Mouse (Mus musculus) megakaryocyte, embryonic 14.5 days (primary cell): ENCODE results near the gene Il12rb1. TPM values are rescaled to one million over a fixed set of nuclear protein-coding genes. Genes with fewer than 3 reads are reported as not detected.

Source experiments
- H3K27me3 ChIP-seq: replicated peaks from 2 replicates; pipeline ENCODE3; 2012; ENCODE audit warnings: inconsistent platforms
- H3K36me3 ChIP-seq: replicated peaks from 2 replicates; pipeline ENCODE3; 2012; ENCODE audit warnings: low read length, inconsistent platforms, mixed read lengths
- H3K4me1 ChIP-seq: 2 replicates; pipeline ENCODE4 v1.6.1; 2012; ENCODE audit warnings: inconsistent platforms
- H3K4me3 ChIP-seq: replicated peaks from 2 replicates; pipeline ENCODE3; 2012; ENCODE audit warnings: moderate library complexity, mild to moderate bottlenecking, inconsistent platforms
- H3K9me3 ChIP-seq: 2 replicates; pipeline ENCODE4 v1.6.1; 2012; ENCODE audit warnings: inconsistent platforms
- FLI1 ChIP-seq: IDR thresholded peaks from 2 replicates; pipeline ENCODE4 v1.6.1; 2012; ENCODE audit warnings: low read length, inconsistent platforms, mixed read lengths
- GATA1 ChIP-seq: IDR thresholded peaks from 3 replicates; pipeline ENCODE4 v1.6.1; 2012; ENCODE audit warnings: mixed read lengths, low read length, inconsistent platforms, borderline replicate concordance
- polyA plus RNA-seq: library from polyadenylated mRNA; stranded (reverse); fragments of >175 nt; gene quantifications from 2 replicates; pipeline ENCODE4 v1.2.3, GENCODE M21; 2012; ENCODE audit warnings: low replicate concordance; ENCODE audit not compliant: insufficient read depth

The Il12rb1 gene
- polyA plus RNA-seq, 1 experiment, result 11.1 TPM

DNA sequence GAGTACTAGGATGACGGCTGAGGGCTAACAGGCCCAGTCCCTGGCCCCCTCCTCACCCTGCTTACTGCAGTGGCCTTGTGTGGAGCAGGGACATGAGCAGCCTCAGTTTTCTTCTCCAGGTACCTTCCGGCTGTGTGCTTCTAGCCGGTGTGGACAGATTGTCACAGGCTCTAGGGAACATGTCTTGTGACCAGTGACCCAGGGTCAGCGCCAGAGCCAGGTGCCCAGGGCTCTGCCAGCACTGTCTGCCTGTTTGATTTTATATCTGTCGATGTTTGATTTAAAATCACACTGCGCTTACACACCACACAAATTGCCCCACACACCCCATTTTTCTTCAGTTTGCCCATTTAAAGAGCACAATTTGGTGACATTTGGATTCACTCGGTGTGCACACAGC is 15.6 kb downstream of the Il12rb1 start:
- TF ChIP-seq FLI1 (no peak), GATA1 (no peak)
- no peak overlapping the region for H3K4me3 ChIP-seq
- H3K36me3 ChIP-seq, result peaks cover 34% of the 10 kb centered on the region
- peaks cover 56% of the 10 kb centered on the region for H3K4me1 ChIP-seq
- peaks cover 20% of the 10 kb centered on the region for H3K9me3 ChIP-seq
- H3K27me3 ChIP-seq, result peaks cover 38% of the 10 kb centered on the region

- peaks cover 42% of the 10 kb centered on the region for H3K4me1 ChIP-seq
- H3K36me3 ChIP-seq, result peaks cover 14% of the 10 kb centered on the region
- TF ChIP-seq GATA1, result no peak
- TF ChIP-seq FLI1, result no peak
- peaks cover 44% of the 10 kb centered on the region for H3K27me3 ChIP-seq
- no peak overlapping the region for H3K4me3 ChIP-seq
- H3K9me3 ChIP-seq, result peaks cover 11% of the 10 kb centered on the region
These were observed 17.6 kb downstream of the Il12rb1 start for GRCm38 (mm10) chr8:70825816-70826215.

DNA sequence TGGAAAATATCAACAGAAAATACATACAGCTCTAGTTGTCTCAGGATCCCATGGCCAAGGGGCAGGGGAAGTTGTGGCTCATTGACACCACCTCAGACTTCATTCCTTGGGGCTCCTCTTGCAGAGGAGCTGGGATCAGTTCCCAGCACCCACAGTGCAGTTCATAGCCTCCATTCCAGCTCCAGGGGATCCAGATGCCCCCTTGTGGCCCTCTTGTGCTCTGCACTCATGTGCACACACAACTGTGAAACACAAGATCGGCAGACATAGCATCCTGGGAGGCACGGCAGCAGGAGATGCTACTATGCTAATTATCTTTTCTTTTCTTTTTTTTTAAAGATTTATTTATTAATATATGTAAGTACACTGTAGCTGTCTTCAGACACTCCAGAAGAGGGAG is 18.8 kb downstream of the Il12rb1 start:
- Histone ChIP-seq H3K4me1 (peaks cover 39% of the 10 kb centered on the region), H3K9me3 (peaks cover 11% of the 10 kb centered on the region), H3K27me3 (peaks cover 49% of the 10 kb centered on the region), H3K4me3 (no peak overlapping the region), H3K36me3 (peaks cover 2% of the 10 kb centered on the region)
- TF ChIP-seq FLI1, result no peak
- no peak for TF ChIP-seq GATA1

- Histone ChIP-seq H3K36me3 (no peaks in the 10 kb centered on the region), H3K4me1 (peaks cover 41% of the 10 kb centered on the region)
- TF ChIP-seq GATA1 (no peak), FLI1 (no peak)
These were observed 19.5 kb downstream of the Il12rb1 start for GRCm38 (mm10) chr8:70827796-70828195.

GRCm38 (mm10) chr8:70831517-70831916 is 23.3 kb downstream of the Il12rb1 start:
- TF ChIP-seq GATA1 (no peak), FLI1 (no peak)
- H3K4me1 ChIP-seq, result peaks cover 54% of the 10 kb centered on the region
- peaks cover 6% of the 10 kb centered on the region for H3K9me3 ChIP-seq
- H3K4me3 ChIP-seq, result peak overlapping the region; percentile 18
- H3K36me3 ChIP-seq, result peaks cover 29% of the 10 kb centered on the region
- peaks cover 23% of the 10 kb centered on the region for H3K27me3 ChIP-seq

More at GRCm38 (mm10) chr8:70827796-70828195, 19.5 kb downstream of the Il12rb1 start:
- H3K27me3 ChIP-seq, result peaks cover 51% of the 10 kb centered on the region
- H3K4me3 ChIP-seq, result no peak overlapping the region
- peaks cover 11% of the 10 kb centered on the region for H3K9me3 ChIP-seq

DNA sequence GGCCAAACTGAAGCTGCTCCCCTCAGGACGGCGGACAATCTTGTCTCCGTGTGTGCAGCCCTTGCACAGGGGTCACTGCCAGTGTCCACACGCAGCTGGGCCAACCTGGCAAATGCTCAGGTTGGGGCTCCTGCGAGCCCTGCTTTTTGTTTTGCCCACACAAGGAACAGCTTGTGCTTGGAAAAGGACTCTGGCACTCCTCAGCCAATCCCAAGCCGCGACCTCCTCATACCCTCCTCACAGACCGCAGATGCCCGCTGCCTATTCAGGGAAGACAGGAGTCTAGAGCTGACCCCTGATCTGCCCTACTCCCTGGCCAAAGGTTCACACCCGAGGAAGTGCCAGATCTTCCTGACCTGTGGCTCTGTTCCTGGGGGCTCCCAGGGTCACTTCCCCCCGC is 24.1 kb downstream of the Il12rb1 start:
- peaks cover 63% of the 10 kb centered on the region for H3K4me1 ChIP-seq

GRCm38 (mm10) chr8:70833018-70833482 is 24.8 kb downstream of the Il12rb1 start:
- Histone ChIP-seq H3K36me3 (peaks cover 40% of the 10 kb centered on the region), H3K4me3 (peak overlapping the region; percentile 62), H3K4me1 (peaks cover 63% of the 10 kb centered on the region), H3K9me3 (no peaks in the 10 kb centered on the region), H3K27me3 (peaks cover 18% of the 10 kb centered on the region)
- TF ChIP-seq FLI1 (no peak), GATA1 (no peak)

More for the DNA sequence above, 24.1 kb downstream of the Il12rb1 start:
- Histone ChIP-seq H3K36me3 (peaks cover 37% of the 10 kb centered on the region), H3K4me3 (no peak overlapping the region), H3K27me3 (peaks cover 18% of the 10 kb centered on the region), H3K9me3 (no peaks in the 10 kb centered on the region)
- TF ChIP-seq FLI1, result no peak
- TF ChIP-seq GATA1, result no peak

- Histone ChIP-seq H3K27me3 (peaks cover 15% of the 10 kb centered on the region), H3K9me3 (no peaks in the 10 kb centered on the region), H3K4me1 (peaks cover 67% of the 10 kb centered on the region), H3K36me3 (peaks cover 40% of the 10 kb centered on the region), H3K4me3 (peak overlapping the region; percentile 62)
- no peak for TF ChIP-seq FLI1
- TF ChIP-seq GATA1, result no peak
These were observed 25.3 kb downstream of the Il12rb1 start for GRCm38 (mm10) chr8:70833520-70833919.

DNA sequence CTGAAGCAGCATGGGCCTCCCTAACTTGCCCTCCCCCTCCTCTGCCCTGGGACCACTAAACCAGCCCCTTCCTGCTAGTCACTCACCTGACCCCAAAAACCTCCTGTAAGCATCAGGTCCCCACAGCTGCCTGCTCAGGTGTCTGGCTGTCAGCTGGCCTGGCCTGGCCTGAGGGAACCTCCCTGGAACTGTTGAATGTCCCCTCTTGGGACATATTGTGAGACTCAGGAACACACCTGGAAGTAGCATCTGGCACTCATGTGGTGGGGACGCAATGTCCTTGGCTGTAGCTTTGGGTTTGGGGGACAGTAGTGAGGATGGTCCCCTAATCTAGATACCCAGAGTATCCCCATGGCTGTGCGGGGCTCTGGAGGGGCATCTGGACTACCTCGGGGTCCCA is 25.8 kb downstream of the Il12rb1 start:
- no peak for TF ChIP-seq FLI1
- TF ChIP-seq GATA1, result no peak
- peaks cover 14% of the 10 kb centered on the region for H3K27me3 ChIP-seq
- peaks cover 70% of the 10 kb centered on the region for H3K4me1 ChIP-seq
- H3K9me3 ChIP-seq, result no peaks in the 10 kb centered on the region
- H3K36me3 ChIP-seq, result peaks cover 40% of the 10 kb centered on the region
- H3K4me3 ChIP-seq, result no peak overlapping the region

DNA sequence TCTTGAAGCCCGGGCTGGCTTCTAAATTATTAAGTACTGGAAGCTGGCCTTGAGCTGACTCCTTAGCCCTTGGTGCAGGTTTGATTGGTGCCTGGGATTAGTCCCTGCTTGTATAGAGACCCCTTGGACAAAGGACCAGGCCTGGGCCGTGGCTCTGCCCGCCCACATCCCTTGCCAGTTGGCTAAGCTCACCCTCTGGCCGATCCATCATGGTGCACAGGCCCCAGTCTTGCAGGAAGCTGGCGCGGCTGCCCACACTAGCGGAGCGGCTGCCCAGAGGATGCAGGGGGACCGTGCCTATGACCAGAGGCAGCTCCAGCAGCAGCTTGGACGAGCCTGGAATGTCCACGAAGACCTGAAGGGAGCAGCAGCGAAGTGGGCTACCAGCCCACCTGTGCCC is 28.4 kb downstream of the Il12rb1 start:
- TF ChIP-seq FLI1, result no peak
- no peak for TF ChIP-seq GATA1
- Histone ChIP-seq H3K4me3 (peak overlapping the region; percentile 12), H3K36me3 (peaks cover 40% of the 10 kb centered on the region), H3K4me1 (peaks cover 80% of the 10 kb centered on the region), H3K9me3 (no peaks in the 10 kb centered on the region), H3K27me3 (peaks cover 4% of the 10 kb centered on the region)
